In the genomic region with DNA sequence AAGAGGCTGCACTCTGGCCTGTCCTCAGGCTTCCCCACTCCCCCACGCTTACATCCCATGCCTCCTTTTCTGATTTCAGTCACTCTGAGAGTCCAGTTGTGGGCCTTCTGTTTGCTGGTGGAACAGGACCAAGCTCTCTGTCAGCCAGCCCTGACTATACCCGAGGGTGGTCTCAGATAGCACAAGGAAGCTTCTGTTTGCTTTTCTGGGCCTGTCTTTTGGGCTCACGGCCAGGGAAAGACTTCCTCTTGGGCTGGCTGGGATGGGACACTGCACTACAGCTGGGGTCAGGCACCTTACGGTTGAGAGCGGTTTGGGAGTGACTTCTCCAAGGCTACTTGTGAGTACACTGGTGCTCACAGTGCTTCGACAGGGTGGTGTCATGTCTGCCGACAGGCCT, we compare ENCODE assay signal across 19 mouse cellular contexts. TPM values are rescaled to one million over a fixed set of nuclear protein-coding genes. Genes with fewer than 3 reads are reported as not detected.
DNase-seq lines count a peak whose midpoint lies in the region; ATAC-seq and TF ChIP-seq lines count a peak whose summit lies in the region.
"Had no signal": no experiment of that assay in that cellular context is flagged by ENCODE, and none has a peak within 500 bp of the region (broad histone marks: within the 10 kb centered on the region; RNA-seq: fewer than 3 reads in every experiment).

No protein-coding gene starts in this region.

- H3K9me3 ChIP-seq in heart, embryonic 13.5 days, result no peaks in the 10 kb centered on the region
- no peaks in the 10 kb centered on the region for H3K9me3 ChIP-seq in hindbrain, postnatal 0 days (ENCODE audit: low read length)
- H3K9me3 ChIP-seq: limb, embryonic 15.5 days; neural tube, embryonic 15.5 days had no signal

- no peak overlapping the region for H3K4me3 ChIP-seq in heart, embryonic 13.5 days
- H3K4me3 ChIP-seq in layer of hippocampus, adult 2 months, result no peak overlapping the region
- H3K4me3 ChIP-seq in hindbrain, postnatal 0 days (ENCODE audit: low read length), result no peak overlapping the region
- H3K4me3 ChIP-seq: gastrocnemius, adult 2 months; limb, embryonic 15.5 days; midbrain, embryonic 12.5 days; myocyte; neural tube, embryonic 15.5 days had no signal

- intact Hi-C loops in heart, postnatal 36 days (cut with DNase I), result no loop called here

- H3K4me1 ChIP-seq in heart, embryonic 13.5 days, result peaks cover 12% of the 10 kb centered on the region
- no peaks in the 10 kb centered on the region for H3K4me1 ChIP-seq in hindbrain, postnatal 0 days (ENCODE audit: insufficient read depth, low read length)
- H3K4me1 ChIP-seq: midbrain, embryonic 12.5 days had no signal

- DNase-seq in heart, postnatal 36 days, result no peak
- DNase-seq in layer of hippocampus, adult 2 months (ENCODE audit: low spot score in 2 of 2), result no peak
- DNase-seq in layer of hippocampus, adult 9-10 months (ENCODE audit: low spot score), result no peak
- peak; percentile 65 for DNase-seq in hindbrain, postnatal 0 days (ENCODE audit: low spot score)
- DNase-seq in lung, postnatal 10 days, result peak; percentile 66
- DNase-seq: adrenal gland, postnatal 36 days; cerebellum, postnatal 36 days; gastrocnemius, adult 2 months; kidney, adult 8-10 months; kidney, postnatal 25 days; right cerebral cortex, postnatal 4 days; thymus, postnatal 36 days had no signal

- H3K27ac ChIP-seq in heart, embryonic 13.5 days (replicated peaks), result 0 out of 2 replicates have a peak overlapping the region, but pooled peaks have one; percentile 3
- H3K27ac ChIP-seq in layer of hippocampus, adult 2 months, result 0 out of 2 replicates have a peak overlapping the region, but pooled peaks have one; percentile 32
- H3K27ac ChIP-seq in hindbrain, postnatal 0 days, result no peak overlapping the region
- H3K27ac ChIP-seq: gastrocnemius, adult 2 months; limb, embryonic 15.5 days; midbrain, embryonic 12.5 days; neural tube, embryonic 15.5 days had no signal

- H3K27me3 ChIP-seq in heart, embryonic 13.5 days (replicated peaks), result no peaks in the 10 kb centered on the region
- H3K27me3 ChIP-seq in hindbrain, postnatal 0 days (ENCODE audit: insufficient read depth, low read length), result no peaks in the 10 kb centered on the region
- H3K27me3 ChIP-seq: limb, embryonic 15.5 days; midbrain, embryonic 12.5 days; neural tube, embryonic 15.5 days had no signal

- ATAC-seq in heart, embryonic 13.5 days (ENCODE audit: extremely low read depth, insufficient number of reproducible peaks, low FRiP score, low TSS enrichment), result no peak
- peak; percentile 84 for ATAC-seq in hindbrain, postnatal 0 days
- no peak for ATAC-seq in monocyte, adult 5-6 weeks (replicated peaks; ENCODE audit: insufficient number of reproducible peaks, low FRiP score, low TSS enrichment, poor library complexity, severe bottlenecking)
- ATAC-seq: forebrain, embryonic 16.5 days had no signal

- 64% methylated on average over 7 of the region's 7 CpGs for WGBS in heart, embryonic 13.5 days
- 54% methylated on average over 7 of the region's 7 CpGs for WGBS in hindbrain, postnatal 0 days

- no peak for TF ChIP-seq CTCF in layer of hippocampus, adult 2 months (conservative IDR thresholded peaks at IDR 0.05)
- TF ChIP-seq CTCF in hindbrain, postnatal 0 days (IDR thresholded peaks at IDR 0.05; ENCODE audit: low read depth), result no peak

- no peak overlapping the region for H3K4me2 ChIP-seq in heart, embryonic 13.5 days
- H3K4me2 ChIP-seq in hindbrain, postnatal 0 days (ENCODE audit: low read depth, low read length), result no peak overlapping the region
- H3K4me2 ChIP-seq: limb, embryonic 15.5 days; midbrain, embryonic 12.5 days; neural tube, embryonic 15.5 days had no signal

- peaks cover 97% of the 10 kb centered on the region for H3K36me3 ChIP-seq in heart, embryonic 13.5 days
- peaks cover 53% of the 10 kb centered on the region for H3K36me3 ChIP-seq in hindbrain, postnatal 0 days (ENCODE audit: insufficient read depth, low read length)

- H3K9ac ChIP-seq in heart, embryonic 13.5 days, result no peak overlapping the region
- no peak overlapping the region for H3K9ac ChIP-seq in hindbrain, postnatal 0 days (replicated peaks; ENCODE audit: low read length)
- H3K9ac ChIP-seq: limb, embryonic 15.5 days; midbrain, embryonic 12.5 days; neural tube, embryonic 15.5 days had no signal

RNA-seq across cellular contexts. Expression of a gene that starts 22.2 kb away (rescaled TPM):
- 68.5 and 70.8 TPM in 2 replicates for polyA plus RNA-seq in heart, embryonic 13.5 days (2015; fragmentation: Nextera tagmentation; extraction: Ambion mirVana)
- 10 to 100 TPM; 36.5 to 39.0 TPM for total RNA-seq in heart, postnatal 36 days (2021)
- 10 to 100 TPM; 49.8 to 52.2 TPM for total RNA-seq in layer of hippocampus, adult 2 months (2021)
- total RNA-seq in hindbrain, postnatal 0 days (2014; rRNA removed), result 32.5 and 45.2 TPM in 2 replicates
- polyA plus RNA-seq in hindbrain, postnatal 0 days (2015; fragmentation: Nextera tagmentation; extraction: Ambion mirVana), result 115 and 121 TPM in 2 replicates
- 53.4 to 79.6 TPM (median 61.8 TPM) in 3 replicates for total RNA-seq in monocyte, adult 5-6 weeks (2017)

RNA-seq across cellular contexts. Expression of a gene that starts 26.0 kb away (rescaled TPM):
- polyA plus RNA-seq in heart, embryonic 13.5 days (2015; fragmentation: Nextera tagmentation; extraction: Ambion mirVana), result 18.3 and 18.8 TPM in 2 replicates
- total RNA-seq in heart, postnatal 36 days (2021), result 10 to 100 TPM; 14.4 to 16.2 TPM
- 10 to 100 TPM; 32.7 to 38.7 TPM for total RNA-seq in layer of hippocampus, adult 2 months (2021)
- total RNA-seq in hindbrain, postnatal 0 days (2014; rRNA removed), result 52.0 and 110 TPM in 2 replicates
- 36.0 and 38.2 TPM in 2 replicates for polyA plus RNA-seq in hindbrain, postnatal 0 days (2015; fragmentation: Nextera tagmentation; extraction: Ambion mirVana)
- 10.7 to 21.5 TPM (median 14.4 TPM) in 3 replicates for total RNA-seq in monocyte, adult 5-6 weeks (2017)

RNA-seq across cellular contexts. Expression of a gene that starts 42.5 kb away (rescaled TPM):
- polyA plus RNA-seq in heart, embryonic 13.5 days (2015; fragmentation: Nextera tagmentation; extraction: Ambion mirVana), result 1.6 and 1.7 TPM in 2 replicates
- 1 to 10 TPM; 7.6 to 8.3 TPM for total RNA-seq in heart, postnatal 36 days (2021)
- 10 to 100 TPM; 27.0 to 31.7 TPM for total RNA-seq in layer of hippocampus, adult 2 months (2021)
- 69.3 and 71.2 TPM in 2 replicates for total RNA-seq in hindbrain, postnatal 0 days (2014; rRNA removed)
- 30.8 and 34.5 TPM in 2 replicates for polyA plus RNA-seq in hindbrain, postnatal 0 days (2015; fragmentation: Nextera tagmentation; extraction: Ambion mirVana)
- 1.6 to 4.0 TPM (median 2.5 TPM) in 3 replicates for total RNA-seq in monocyte, adult 5-6 weeks (2017)

Comparison
In these comparisons a context has a peak if more than half of its experiments do, and no peak if none do; other contexts are left out.
1. DNase-seq: peak in hindbrain, postnatal 0 days (single experiment) and lung, postnatal 10 days (single experiment); none in heart, postnatal 36 days (0 of 2), layer of hippocampus, adult 2 months (0 of 2) and layer of hippocampus, adult 9-10 months (single experiment).